Comparison of ENCODE assay signal across 14 mouse cellular contexts in genomic region chr17:30402871-30403270, GRCm38 (mm10).
"Had no signal": no experiment of that assay in that cellular context is flagged by ENCODE, and none has a peak within 500 bp of the region (broad histone marks: within the 10 kb centered on the region; RNA-seq: fewer than 3 reads in every experiment).

No protein-coding gene starts in this region.

- H3K36me3 ChIP-seq: limb, embryonic 12.5 days; liver, embryonic 13.5 days; lung, embryonic 15.5 days; midbrain, embryonic 12.5 days; neural tube, embryonic 12.5 days; stomach, embryonic 15.5 days had no signal

- ATAC-seq: liver, postnatal 0 days had no signal

- H3K9ac ChIP-seq: limb, embryonic 12.5 days; liver, embryonic 13.5 days; liver, postnatal 0 days; lung, embryonic 15.5 days; midbrain, embryonic 12.5 days; neural tube, embryonic 12.5 days; stomach, embryonic 15.5 days had no signal

- H3K9me3 ChIP-seq: liver, embryonic 13.5 days; lung, embryonic 15.5 days; neural tube, embryonic 12.5 days; stomach, embryonic 15.5 days had no signal

- H3K27ac ChIP-seq: limb, embryonic 12.5 days; liver, embryonic 13.5 days; lung, embryonic 15.5 days; macrophage; midbrain, embryonic 12.5 days; neural tube, embryonic 12.5 days; stomach, embryonic 15.5 days had no signal

- H3K27me3 ChIP-seq: limb, embryonic 12.5 days; liver, embryonic 13.5 days; lung, embryonic 15.5 days; megakaryocyte, embryonic 14.5 days; midbrain, embryonic 12.5 days; neural tube, embryonic 12.5 days; stomach, embryonic 15.5 days had no signal

- H3K4me3 ChIP-seq: limb, embryonic 12.5 days; liver, embryonic 13.5 days; lung, embryonic 15.5 days; megakaryocyte, embryonic 14.5 days; midbrain, embryonic 12.5 days; neural tube, embryonic 12.5 days; stomach, embryonic 15.5 days had no signal

- H3K4me2 ChIP-seq: limb, embryonic 12.5 days; liver, embryonic 13.5 days; lung, embryonic 15.5 days; midbrain, embryonic 12.5 days; neural tube, embryonic 12.5 days; stomach, embryonic 15.5 days had no signal

- DNase-seq: kidney, adult 18-20 months; liver; liver, embryonic 13.5 days; liver, postnatal 0 days; lung, postnatal 14 days; right cerebral cortex, postnatal 4 days; thymus, postnatal 4 days had no signal

- H3K4me1 ChIP-seq: liver, embryonic 13.5 days; lung, embryonic 15.5 days; midbrain, embryonic 12.5 days; neural tube, embryonic 12.5 days; stomach, embryonic 15.5 days had no signal
